Mouse (Mus musculus): ENCODE measurements around the gene Bhlhe40.

Bhlhe40 gene

DNA sequence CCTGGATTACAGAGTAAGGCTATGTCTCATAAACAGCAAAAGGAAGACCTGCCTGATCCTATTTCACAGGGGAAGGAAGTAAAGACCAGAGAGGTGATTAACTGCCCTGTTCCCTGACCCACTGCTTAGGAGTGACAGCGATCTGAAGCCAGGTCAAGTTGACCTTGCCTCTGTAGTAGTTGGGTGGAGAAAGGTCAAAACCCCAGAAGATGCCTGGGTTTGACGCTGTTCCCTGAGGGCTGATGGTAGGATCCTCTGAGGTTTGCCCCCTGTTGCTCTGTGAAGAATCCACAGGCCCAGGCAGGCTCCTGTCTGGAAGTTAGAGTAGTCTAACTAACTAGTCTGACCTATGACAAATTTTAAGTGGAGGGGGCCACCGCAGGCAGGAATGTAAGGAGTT lies 26.5 kb downstream of the Bhlhe40 start:
- in situ Hi-C loops (cut with MboI; ENCODE audit: low sequenced_read_pairs): no loop called here

- in situ Hi-C loops (cut with MboI; ENCODE audit: low sequenced_read_pairs): no loop called here
Observed at GRCm38 (mm10) chr6:108688344-108688743, 27.9 kb downstream of the Bhlhe40 start.

DNA sequence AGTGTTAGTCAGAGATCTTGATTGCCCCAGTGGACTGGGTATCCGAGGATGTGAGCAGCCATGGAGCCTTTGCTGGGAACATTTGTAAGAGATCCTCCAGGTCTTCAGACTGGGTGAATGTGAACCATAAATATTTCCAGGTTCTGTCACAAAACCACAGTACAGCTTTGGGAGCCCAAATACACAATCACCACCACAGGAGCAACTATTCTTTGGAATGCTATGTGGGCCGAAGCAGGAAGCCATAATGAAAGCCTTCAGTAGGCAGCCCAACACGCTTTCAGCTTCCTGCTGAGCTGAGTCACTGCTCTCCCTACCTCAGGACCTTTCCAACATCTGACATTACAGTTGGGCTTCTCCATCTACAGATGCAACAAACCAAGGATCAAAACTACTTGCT lies 32.6 kb downstream of the Bhlhe40 start:
- in situ Hi-C loops (cut with MboI; ENCODE audit: low sequenced_read_pairs): no loop called here

DNA sequence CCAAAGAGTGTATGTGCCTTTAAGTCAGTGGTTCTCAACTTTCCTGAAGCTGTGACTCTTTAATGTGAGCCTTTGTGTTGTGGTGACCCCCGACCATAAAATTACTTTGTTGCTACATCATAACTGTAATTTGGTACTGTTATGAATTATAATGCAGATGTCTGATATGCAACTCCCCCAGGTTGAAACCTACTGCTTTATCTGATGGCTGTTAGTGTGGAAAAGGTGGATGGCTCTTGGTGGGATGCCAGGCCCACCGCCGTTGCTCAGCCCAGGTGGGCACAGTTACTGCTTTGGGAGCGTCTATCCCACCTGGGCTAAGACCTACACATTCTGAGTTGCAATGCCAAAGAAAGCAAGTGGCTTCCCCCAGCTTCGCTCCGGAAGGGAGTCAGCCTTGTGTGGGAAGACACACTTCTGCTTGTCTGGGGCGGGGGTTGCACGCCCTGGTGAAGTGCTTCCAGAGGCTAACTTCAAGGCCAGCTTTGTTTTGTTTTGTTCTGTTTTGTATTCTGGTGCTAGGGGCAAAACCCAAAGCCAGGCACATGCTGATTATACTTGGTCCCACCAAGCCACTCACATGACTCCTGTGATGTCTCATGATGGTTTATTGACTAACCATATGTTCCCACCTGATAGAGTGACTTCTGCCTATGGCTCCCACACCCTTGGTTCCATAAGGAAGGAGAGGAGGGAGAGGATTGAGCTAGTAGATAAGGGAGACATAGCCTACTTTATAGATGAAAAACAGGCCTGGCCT lies 34.7 kb downstream of the Bhlhe40 start:
- in situ Hi-C loops (cut with MboI; ENCODE audit: low sequenced_read_pairs): no loop called here

DNA sequence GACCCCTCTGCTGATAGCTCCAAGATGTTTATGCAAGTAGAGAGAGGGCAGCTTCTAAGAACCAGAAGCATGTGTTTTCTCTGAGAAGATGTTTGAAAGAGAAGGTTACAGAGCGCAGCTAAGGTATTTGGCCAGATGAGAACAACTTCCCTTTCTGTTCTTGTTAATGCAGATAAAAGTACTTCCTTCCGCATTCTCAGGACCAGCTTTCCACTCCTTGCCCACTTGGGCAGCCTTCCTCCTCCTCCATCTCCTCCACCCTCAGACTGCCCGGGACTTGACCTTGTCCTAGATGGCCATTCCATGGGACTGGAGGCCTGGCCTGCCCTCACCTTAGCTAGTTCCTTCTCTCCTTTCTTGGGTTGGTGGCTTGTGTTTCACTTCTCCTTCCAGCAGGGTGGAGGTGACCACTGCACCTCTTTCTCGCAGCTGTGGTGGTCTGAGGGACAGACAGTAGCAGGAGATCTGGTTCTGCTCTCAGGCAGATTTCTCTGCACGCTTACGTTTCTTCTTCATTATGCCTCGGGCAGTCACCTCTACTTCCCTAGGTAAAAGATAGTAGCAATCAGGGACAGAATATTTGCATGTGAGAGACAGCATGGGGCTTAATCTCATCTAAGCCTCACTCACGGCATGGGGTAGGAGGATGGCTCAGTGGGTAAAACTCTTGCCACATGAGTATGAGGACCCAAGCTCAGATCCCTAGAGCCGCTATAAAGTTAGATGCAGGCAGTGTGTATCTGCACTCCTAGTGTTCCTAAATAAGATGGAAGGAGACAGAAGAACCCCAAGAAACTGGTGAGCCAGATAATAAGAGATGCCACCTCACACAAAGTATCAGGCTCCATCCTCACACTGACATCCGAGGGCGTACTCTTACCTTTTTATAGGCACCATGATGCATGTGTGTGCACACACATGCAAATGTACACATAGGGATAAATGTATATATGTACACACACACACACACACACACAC lies 35.7 kb downstream of the Bhlhe40 start:
- in situ Hi-C loops (cut with MboI; ENCODE audit: low sequenced_read_pairs): no loop called here

- in situ Hi-C loops (cut with MboI; ENCODE audit: low sequenced_read_pairs): no loop called here
Observed at GRCm38 (mm10) chr6:108696822-108697202, 36.4 kb downstream of the Bhlhe40 start.

DNA sequence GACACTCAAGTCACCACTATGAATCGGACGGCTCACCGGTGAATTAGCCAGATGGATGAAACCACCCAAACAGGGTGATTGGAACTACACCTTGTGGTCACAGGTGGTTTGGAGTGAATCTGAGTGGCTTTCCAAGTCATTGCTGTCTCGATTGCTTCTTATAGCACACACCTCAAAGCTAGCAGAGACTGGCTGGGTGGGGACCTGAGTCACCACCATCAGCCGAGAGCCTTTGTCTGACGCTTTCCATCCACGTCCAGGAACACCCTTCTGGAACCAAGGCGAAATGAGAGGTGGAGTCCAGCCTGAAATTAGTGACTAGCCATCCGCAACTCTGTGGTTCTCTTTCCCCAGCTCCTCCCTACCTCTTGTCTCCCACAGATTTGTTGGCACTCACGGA lies 36.9 kb downstream of the Bhlhe40 start:
- in situ Hi-C loops (cut with MboI; ENCODE audit: low sequenced_read_pairs): no loop called here

- in situ Hi-C loops (cut with MboI; ENCODE audit: low sequenced_read_pairs): no loop called here
Observed at GRCm38 (mm10) chr6:108698343-108698870, 38.0 kb downstream of the Bhlhe40 start.

- in situ Hi-C loops (cut with MboI; ENCODE audit: low sequenced_read_pairs): no loop called here
Observed at GRCm38 (mm10) chr6:108699679-108700078, 39.2 kb downstream of the Bhlhe40 start.

GRCm38 (mm10) chr6:108700638-108701343 lies 40.4 kb downstream of the Bhlhe40 start:
- in situ Hi-C loops (cut with MboI; ENCODE audit: low sequenced_read_pairs): no loop called here

DNA sequence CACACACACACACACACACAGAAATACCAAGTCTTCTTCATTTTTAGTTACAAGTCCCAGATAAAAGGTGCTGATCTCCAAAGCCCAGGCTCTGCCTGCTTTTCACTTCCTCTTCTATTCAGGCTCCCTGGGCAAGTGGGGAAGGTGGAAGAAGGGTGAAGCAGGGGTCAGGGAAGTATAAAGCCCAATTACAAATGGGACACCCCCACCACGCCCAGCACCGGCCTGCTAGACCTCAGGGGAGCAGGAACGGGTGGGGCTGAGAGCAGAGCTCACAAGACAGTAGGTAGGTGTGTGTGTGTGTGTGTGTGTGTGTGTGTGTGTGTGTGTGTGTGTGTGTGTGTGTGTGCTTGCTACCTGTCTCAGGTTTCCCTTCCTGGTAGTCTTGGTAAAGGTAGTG lies 42.2 kb downstream of the Bhlhe40 start:
- in situ Hi-C loops (cut with MboI; ENCODE audit: low sequenced_read_pairs): no loop called here

GRCm38 (mm10) chr6:108703085-108703484 lies 42.7 kb downstream of the Bhlhe40 start:
- in situ Hi-C loops (cut with MboI; ENCODE audit: low sequenced_read_pairs): no loop called here

- in situ Hi-C loops (cut with MboI; ENCODE audit: low sequenced_read_pairs): no loop called here
Observed at GRCm38 (mm10) chr6:108704316-108705080, 44.1 kb downstream of the Bhlhe40 start.

DNA sequence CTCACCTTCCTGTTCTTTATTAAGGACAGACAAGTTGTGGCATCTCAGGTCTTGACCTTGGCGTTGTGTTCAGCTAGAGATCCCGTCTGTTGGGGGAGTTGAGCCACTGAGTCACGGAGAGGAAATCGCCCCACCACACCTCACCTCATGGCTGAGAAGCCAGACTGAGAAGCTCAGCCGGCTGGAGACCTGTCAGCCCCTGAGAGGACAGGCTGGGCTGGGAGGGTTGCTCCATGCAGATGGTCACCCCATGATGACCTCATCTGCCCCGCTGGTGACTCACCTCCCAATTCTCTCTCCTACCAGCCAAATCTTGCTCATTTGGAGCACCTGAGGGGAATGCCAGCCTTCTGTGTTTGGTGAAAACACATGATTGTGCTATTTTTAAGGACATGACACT lies 45.5 kb downstream of the Bhlhe40 start:
- in situ Hi-C loops (cut with MboI; ENCODE audit: low sequenced_read_pairs): no loop called here

- in situ Hi-C loops (cut with MboI; ENCODE audit: low sequenced_read_pairs): no loop called here
Observed at GRCm38 (mm10) chr6:108706994-108707645, 46.7 kb downstream of the Bhlhe40 start.

DNA sequence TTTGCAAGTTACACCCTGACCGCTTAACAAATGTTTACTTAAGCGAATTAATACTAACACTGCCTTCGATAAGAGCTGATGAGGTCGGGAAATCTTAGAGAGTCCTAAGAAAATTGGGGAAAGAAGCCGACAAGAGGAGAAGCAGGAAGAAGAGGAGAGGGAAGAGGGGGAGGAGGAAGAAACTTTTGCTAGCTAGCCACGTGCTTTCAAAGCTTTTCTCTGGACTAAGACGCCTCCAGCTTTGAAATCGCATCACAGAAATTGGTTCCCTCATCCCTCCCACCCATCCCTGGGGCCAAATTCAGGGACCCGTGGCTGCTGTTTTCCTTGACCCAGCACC lies 48.7 kb downstream of the Bhlhe40 start:
- in situ Hi-C loops (cut with MboI; ENCODE audit: low sequenced_read_pairs): no loop called here

GRCm38 (mm10) chr6:108709471-108710231 lies 49.2 kb downstream of the Bhlhe40 start:
- in situ Hi-C loops (cut with MboI; ENCODE audit: low sequenced_read_pairs): no loop called here

- in situ Hi-C loops (cut with MboI; ENCODE audit: low sequenced_read_pairs): no loop called here
Observed at GRCm38 (mm10) chr6:108710667-108711066, 50.2 kb downstream of the Bhlhe40 start.

Data from CH12F3 (cell line).